Mouse (Mus musculus): ENCODE data around the gene Tap1.
"Not testable (repeated sequence)": the region's sequence is repeated elsewhere in the genome, so short reads cannot be mapped to it uniquely, and the experiment has no call there.

Gene Tap1

DNA sequence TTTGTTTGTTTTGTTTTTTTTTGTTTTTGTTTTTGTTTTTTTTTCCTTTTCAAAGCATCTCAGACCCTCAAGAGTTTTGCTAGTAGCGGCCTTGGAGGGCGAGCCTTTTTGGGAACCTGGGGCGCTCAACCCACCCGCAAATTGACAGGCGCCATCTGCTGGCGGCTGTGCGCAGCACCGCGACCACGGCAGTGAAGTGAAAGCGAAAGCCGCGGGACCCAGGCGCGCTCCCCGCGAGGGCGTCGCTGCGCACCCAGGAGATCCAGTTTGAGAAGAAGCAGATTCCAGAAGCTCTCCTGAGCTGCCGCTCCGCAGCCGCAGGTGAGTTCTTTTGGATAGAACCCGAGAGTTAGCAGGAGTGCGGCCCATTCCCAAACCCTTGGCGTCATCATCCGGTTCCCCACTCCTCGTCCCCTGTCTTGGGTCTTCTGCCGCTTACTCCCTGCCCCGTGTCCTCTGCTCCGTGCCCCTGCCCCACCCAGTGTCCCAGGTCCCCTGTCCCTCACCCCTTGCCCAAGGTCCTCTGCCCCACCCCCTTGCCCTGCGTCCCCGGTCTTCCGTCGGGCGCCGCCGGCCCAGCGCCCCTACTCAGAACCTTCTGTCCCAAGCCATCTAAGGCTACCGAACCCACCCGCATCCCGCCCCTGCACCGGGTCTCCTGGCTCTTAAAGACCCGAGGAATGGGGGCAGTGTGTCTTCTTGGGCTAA is 17.1 kb downstream of the Tap1 start:
- DNase-seq (ENCODE audit: low spot score in 2 of 2), result peak; percentile 85 to 86

DNA sequence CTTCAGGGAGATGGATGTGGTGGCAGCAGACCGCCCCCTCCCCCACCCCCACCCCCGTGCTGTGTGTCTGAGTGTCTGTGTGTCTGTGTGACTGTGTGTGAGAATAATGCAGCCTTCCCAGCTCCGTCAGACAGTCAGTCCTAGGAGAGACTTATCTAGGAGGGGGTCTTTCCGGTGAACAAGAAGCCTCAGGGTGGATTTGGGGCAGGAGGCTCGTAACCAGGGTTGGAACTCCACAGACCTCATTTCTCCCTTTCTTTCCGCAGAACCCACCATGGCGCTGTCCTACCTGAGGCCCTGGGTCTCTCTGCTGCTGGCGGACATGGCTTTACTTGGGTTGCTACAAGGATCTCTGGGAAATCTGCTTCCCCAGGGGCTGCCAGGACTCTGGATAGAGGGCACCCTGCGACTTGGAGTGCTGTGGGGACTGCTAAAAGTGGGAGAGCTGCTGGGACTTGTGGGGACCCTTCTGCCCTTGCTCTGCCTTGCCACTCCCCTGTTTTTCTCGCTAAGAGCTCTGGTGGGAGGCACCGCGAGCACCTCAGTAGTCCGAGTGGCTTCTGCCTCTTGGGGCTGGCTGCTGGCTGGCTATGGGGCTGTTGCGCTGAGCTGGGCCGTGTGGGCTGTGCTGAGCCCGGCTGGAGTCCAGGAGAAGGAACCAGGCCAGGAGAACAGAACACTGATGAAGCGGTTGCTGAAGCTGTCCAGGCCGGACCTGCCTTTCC is 17.8 kb downstream of the Tap1 start:
- DNase-seq (ENCODE audit: low spot score in 2 of 2), result no peak

DNA sequence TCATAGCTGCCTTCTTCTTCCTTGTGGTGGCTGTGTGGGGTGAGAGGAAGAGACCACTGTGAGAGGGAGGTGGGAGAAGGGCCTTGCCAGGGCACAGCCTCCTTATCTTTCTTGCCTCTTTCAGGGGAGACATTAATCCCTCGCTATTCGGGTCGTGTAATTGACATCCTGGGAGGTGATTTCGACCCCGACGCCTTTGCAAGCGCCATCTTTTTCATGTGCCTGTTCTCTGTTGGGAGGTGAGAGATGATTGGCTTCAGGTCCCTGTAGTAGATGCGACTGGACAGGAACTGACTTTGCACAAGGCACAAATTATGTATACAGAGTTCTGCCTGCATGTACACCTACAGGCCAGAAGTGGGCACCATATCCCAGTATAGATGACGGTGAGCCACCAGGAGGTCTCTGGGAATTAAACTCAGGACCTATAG is 18.4 kb downstream of the Tap1 start:
- DNase-seq (ENCODE audit: low spot score in 2 of 2), result no peak

DNA sequence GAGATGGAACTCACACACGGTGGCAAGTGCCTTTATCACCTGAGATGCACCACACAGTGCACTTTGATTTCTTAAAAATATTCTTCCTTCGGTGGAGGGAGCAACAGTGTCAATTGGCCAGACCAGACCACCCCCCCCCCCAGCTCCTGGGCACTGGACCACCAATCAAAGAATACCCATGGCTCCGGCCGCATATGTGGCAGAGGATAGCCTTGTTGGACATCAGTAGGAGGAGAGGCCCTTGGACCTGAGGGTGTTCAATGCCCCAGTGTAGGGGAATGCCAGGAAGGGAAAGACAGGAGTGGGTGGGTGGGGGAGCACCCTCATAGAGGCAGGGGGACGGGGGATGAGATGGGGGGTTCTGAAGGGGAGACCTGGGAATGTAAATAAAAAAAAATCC is 19.4 kb downstream of the Tap1 start:
- DNase-seq (ENCODE audit: low spot score in 2 of 2), result no peak

DNA sequence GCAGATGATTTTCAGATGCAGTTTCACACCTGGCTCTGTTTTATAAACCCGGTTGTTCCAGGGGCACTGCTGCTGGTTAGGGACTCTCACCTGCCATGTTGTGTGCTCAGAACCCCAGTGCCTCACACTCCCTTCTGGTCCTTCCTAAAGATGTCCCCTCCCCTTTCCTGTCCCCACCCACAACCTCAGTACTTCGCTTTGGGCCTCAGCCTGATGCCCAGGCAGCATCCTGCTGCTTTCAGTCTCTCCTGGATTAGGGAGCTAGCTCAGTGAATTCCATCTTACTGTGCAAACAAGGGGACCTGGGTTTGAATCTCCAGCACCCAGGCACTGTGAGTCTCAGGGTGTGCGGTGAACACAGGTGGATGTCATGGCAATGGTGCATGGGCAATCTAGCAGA is 20.1 kb downstream of the Tap1 start:
- no peak for DNase-seq (ENCODE audit: low spot score in 2 of 2)

DNA sequence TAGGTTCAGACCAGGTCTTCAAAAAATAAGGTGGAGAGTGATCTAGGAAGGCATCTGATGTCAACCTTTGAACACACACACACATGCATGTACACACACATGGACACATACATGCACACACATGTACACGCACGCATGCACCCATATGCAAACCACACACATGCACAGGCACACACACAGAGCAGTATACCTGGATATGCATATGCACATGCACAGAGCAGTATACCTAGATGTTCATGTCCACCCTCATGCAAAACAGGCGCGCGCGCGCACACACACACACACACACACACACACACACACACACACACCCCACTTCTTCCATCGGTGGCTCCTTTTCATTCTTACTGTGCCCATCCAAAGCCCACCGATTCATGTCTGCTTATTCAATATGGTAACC is 20.5 kb downstream of the Tap1 start:
- DNase-seq (ENCODE audit: low spot score in 2 of 2), result no peak

DNA sequence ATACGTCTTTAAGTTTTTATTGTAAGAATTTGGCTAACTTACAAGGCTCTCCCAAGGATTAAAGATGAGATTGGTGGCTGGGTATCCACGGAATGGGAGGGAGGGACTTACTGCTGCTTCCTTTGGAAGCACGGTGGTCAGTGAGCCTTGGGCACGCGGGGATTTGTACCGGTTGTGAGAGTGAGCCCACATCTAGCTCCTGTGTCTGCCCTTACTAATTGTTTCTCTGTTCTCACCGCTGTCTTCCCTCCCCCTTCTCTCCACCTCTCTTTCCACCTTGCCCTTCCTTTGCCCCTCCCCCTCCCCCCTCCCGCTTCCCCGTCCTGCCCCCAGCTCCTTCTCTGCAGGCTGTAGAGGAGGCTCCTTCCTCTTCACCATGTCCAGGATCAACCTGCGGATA is 21.1 kb downstream of the Tap1 start:
- DNase-seq (ENCODE audit: low spot score in 2 of 2), result no peak

DNA sequence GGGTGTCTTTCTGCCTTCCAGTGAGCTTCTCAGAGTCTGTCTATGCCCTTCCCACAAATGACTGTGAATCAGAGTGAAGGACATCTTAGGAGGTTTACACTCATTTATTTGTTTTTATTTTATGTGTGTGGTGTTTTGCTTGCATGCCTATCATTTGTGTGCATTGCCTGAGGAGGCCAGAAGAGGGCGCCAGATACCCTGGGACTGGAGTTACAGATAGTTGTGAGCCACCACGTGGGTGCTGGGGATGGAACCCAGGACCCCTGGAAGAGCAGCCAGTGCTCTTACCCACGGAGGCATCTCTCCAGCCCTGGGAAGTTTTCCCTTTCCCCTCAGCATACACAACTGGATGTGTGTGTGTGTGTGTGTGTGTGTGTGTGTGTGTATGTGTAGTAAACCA is 22.3 kb downstream of the Tap1 start:
- DNase-seq (ENCODE audit: low spot score in 2 of 2), result no peak

DNA sequence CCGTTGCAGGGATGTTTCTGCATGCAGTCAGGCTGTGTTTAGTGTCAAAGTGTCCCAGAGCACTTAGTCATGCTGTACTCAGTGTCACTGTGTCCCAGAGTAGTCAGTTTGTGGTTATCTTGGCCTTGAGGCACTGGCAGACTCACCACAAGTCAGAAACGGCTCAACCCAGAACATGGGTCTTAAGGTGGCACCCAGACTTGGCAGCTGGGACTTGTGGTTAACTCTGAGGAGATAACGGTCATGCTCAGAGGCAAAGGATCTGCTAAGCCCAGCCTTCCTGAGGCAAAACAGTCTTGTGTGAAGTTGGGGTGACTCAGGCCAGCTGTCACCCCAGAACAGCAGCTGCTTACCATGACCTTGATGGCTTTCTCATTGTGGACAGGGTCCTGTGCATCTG is 23.2 kb downstream of the Tap1 start:
- no peak for DNase-seq (ENCODE audit: low spot score in 2 of 2)

DNA sequence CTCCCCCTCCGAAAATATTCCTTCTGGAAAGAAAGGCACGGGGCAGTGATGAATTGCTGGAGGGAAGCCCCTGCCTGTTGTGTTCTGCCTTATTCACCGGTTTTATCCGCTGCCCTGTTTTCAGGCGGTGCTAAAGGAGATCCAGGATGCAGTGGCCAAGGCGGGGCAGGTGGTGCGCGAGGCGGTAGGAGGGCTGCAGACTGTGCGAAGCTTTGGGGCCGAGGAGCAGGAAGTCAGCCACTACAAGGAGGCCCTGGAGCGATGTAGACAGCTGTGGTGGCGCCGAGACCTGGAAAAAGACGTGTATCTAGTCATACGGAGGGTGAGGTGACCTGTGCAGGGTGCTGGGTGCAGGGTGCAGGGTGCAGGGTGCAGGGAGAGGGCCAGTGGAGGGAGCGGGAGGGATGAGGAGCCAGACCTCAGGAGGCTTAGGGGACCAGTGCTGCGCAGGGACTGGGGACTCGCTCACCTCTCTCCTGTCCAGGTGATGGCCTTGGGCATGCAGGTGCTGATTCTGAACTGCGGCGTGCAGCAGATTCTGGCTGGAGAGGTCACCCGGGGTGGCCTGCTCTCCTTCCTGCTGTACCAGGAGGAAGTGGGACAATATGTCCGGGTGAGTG is 24.5 kb downstream of the Tap1 start:
- no peak for DNase-seq (ENCODE audit: low spot score in 2 of 2)

DNA sequence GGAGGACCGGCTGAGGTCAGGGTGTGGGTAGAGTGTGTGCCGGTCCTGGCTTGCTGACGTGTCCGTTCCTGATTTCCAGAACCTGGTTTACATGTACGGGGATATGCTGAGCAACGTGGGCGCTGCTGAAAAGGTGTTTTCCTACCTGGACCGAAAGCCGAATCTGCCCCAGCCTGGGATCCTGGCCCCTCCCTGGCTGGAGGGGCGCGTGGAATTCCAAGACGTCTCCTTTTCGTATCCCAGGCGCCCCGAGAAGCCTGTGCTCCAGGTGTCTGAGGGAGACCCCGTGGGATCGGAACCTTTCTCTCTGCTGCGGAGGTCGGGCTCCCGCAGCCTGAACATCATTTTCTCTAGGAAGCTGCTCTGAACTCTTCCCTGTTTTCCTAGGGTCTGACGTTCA is 26.6 kb downstream of the Tap1 start:
- no peak for DNase-seq (ENCODE audit: low spot score in 2 of 2)

DNA sequence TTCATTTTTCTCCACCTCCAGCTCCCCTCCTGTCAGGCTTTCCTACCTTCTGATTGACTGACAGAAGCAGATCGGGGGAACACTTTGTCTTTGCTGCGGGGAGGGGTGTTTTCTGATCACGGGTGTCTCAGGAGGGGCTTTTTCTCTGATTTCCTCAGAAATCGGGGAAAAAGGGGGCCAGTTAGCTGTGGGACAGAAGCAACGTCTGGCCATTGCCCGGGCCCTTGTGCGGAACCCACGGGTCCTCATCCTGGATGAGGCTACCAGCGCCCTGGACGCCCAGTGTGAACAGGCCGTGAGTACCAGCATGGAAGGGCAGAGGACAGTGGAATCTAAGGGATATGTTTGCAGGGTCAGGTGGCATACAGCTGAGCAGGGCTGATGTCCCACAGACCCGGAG is 27.8 kb downstream of the Tap1 start:
- no peak for DNase-seq (ENCODE audit: low spot score in 2 of 2)

DNA sequence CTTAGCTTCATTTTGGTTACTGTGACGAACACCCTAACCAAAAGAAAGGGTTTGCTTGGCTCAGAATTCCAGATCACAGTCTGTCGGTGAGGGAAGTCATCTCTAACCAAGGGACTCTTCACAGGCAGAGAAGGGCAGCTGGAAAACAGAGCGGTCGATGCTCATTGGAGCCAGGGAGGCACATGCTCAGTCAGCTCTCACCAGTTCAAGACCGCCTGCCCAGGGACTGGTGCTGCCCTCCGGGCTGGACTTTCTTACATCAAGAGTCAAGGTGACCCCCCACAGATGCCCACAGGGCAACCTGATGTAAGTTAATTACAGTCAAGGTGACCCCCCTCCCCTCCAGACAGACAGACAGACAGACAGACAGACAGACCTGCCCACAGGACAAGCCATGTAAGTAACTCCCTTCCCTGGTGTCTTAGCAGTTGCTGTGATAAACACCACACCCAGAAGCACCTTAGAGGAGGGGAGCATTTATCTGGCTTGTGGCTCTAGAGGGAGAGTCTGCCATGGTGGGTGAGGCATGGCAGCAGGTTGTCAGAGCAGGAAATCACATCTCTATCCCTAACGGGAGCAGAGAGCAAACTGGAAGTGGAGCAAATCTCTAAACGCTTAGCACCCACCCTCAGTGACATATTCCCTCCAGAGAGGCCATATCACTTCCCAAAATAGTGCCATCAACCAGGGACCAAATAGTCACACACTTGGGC is 30.0 kb downstream of the Tap1 start:
- no peak for DNase-seq (ENCODE audit: low spot score in 2 of 2)

DNA sequence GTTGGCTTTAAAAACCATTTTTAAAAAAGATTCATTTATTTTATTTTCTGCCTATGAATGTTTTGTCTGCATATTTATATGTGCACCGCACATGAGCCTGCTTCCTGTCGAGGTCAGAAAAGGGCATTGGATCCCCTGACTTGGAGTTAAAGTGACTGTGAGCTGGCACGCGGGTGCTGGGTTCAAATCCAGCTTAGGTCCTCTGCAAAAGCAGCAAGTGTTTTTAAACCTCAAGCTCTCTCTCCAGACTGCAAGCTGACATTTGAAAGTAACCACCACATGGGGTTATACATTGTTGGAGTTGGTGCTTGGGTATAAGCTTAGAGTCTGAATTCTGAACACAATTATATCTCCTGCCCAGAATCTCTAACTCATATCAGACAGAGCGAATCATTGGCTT is 30.6 kb downstream of the Tap1 start:
- no peak for DNase-seq (ENCODE audit: low spot score in 2 of 2)

DNA sequence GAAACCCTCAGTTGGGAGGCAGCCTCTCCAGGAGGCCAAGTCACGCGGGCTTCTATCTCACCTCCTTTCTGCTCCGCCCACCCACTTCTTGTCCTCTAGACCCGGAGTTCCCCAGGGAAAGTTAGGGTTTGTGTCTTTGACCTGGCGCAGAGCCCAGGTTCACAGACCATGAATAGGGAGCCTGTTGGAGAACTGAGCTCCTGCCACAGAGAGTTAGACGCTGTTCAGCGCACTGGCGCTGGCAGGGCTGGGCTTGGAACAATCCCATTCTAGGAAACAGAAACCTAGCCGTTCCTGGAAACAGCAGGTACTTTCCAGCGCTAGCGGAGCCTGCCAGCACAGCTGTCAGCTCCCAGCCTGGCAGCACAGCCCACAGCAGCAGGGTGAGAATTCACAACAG is 31.3 kb downstream of the Tap1 start:
- peak in 1 of 2 experiments; percentile 36 for DNase-seq (ENCODE audit: low spot score in 2 of 2)

DNA sequence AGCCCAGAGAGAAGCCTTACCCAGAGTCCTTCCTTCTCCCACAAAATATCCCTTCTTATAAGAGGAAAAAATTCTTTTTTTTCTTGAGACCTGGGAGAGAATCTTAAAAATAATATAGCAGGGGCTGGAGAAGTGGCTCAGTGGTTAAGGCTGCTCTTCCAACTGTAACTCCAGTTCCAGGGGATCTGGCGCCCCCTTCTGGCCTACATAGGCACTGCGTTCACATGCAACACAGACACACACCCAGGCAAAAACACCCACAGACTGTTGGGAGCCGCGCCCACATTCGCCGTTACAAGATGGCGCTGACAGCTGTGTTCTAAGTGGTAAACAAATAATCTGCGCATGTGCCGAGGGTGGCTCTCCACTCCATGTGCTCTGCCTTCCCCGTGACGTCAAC is 31.7 kb downstream of the Tap1 start:
- DNase-seq (ENCODE audit: low spot score in 2 of 2), result not testable (repeated sequence)

DNA sequence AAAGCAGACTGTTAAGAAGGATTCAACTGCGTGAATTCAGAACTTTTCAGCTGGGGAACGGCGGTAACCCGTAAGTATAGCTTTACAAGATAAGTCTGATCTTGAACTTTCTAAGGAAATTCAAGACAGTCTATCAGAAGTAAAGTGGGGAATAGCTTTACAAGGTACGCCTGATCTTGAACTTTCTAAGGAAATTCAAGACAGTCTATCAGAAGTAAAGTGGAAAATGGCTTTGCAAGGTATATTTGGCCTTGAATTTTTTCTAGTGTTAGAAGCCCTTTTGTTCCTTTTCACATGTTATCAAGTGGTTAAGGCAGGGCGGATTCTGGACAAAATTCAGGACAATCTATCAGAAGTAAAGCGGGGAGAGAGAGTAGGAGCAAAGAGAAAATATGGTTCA is 32.4 kb downstream of the Tap1 start:
- DNase-seq (ENCODE audit: low spot score in 2 of 2), result peak in 1 of 2 experiments; percentile 37

DNA sequence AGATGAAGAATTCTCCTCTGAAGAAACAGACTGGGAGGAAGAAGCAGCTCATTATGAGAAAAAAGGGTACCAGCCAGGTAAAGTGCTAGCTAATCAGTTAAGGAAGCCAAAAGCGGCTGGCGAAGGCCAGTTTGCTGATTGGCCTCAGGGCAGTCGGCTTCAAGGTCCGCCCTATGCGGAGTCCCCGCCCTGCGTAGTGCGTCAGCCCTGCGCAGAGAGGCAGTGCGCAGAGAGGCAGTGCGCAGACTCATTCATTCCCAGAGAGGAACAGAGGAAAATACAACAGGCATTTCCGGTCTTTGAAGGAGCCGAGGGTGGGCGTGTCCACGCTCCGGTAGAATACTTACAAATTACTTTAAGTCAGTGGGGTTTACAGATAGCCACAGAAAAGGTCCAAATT is 33.0 kb downstream of the Tap1 start:
- DNase-seq (ENCODE audit: low spot score in 2 of 2), result not testable (repeated sequence)

DNA sequence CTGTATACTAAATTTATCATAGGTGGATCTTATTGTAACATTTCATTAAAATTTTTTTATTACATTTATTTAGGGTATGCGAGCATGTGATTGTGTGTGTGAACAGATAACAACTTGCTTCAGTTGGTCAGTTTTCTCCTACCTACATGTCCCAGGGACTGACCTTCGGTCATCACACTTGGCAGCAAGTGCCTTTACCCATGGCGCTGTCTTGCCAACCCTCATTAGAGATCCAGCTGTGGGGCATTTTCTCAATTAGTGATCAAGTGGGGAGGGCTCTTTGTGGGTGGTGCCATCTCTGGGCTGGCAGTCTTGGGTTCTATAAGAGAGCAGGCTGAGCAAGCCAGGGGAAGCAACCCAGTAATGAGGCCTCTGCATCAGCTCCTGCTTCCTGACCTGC is 37.5 kb downstream of the Tap1 start:
- DNase-seq (ENCODE audit: low spot score in 2 of 2), result no peak

DNA sequence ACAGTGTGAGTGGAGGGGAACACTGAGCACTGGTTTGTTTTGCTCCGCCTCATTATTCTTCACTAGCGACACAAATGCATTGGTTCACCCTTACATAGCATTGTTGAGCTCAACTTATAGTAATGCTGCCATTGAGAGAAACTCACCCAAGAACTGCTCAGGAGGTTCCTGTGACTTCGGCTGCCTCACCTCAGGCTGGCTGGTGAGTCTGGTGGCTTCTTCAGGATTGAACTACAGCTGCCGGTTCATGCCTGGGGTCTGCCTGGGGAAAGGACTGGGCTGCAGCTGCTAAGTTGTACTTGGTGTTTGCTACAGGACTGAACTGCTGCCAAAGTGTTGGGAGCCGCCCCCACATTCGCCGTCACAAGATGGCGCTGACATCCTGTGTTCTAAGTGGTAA is 38.1 kb downstream of the Tap1 start:
- DNase-seq (ENCODE audit: low spot score in 2 of 2), result no peak

DNA sequence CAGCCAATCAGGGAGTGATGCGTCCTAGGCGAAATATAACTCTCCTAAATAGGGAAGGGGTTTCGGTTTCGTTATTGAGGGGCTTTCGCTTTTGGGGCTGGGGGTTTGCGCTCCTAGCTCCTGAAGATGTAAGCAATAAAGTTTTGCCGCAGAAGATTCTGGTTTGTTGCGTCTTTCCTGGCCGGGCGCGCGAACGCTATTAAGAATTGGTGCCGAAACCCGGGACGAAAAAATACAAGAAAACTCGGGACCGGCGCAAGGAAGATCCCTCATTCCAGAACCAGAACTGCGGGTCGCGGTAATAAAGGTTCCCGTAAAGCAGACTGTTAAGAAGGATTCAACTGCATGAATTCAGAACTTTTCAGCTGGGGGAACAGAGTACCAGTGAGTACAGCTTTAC is 38.6 kb downstream of the Tap1 start:
- DNase-seq (ENCODE audit: low spot score in 2 of 2), result not testable (repeated sequence)

DNA sequence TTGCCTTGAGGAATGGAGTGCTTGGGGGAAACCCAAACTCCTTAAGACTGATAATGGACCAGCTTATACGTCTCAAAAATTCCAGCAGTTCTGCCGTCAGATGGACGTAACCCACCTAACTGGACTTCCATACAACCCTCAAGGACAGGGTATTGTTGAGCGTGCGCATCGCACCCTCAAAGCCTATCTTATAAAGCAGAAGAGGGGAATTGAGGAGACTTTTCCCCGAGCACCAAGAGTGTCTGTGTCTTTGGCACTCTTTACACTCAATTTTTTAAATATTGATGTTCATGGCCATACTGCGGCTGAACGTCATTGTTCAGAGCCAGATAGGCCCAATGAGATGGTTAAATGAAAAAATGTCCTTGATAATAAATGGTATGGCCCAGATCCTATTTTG is 43.6 kb downstream of the Tap1 start:
- not testable (repeated sequence) for DNase-seq (ENCODE audit: low spot score in 2 of 2)

All from frontal cortex, postnatal 36 days (tissue).